Mouse (Mus musculus) brain, adult 2 months (tissue): Measurements from ENCODE around the gene Rph3al.

Experiments used
- DNase-seq: peaks from one replicate; pipeline ENCODE4 v3.0.0; 2011; ENCODE audit warnings: low read depth, low spot score

Rph3al gene

DNA sequence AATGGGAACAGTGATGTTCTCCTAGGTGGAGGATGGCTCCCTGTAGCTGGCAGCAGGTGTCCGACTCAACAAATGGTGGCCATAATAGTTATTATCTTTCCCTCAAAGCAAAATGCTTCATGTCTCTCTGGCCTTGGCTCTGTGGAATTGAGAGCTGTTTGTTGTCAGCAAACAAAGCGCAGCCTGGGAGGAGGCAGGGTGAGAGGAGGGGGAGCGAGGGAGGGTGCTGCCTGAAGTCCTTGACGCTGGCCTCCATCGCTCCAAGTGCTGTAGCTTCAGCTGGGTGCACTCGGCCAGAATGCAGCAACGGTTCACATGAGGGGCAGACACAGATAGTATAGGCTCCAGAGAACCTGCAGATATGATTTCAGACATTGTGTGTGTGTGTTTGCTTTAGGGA is 114.7 kb downstream of the Rph3al start:
- DNase-seq: no peak

- no peak for DNase-seq
Observed at GRCm38 (mm10) chr11:75813085-75813484, 125.1 kb downstream of the Rph3al start.

DNA sequence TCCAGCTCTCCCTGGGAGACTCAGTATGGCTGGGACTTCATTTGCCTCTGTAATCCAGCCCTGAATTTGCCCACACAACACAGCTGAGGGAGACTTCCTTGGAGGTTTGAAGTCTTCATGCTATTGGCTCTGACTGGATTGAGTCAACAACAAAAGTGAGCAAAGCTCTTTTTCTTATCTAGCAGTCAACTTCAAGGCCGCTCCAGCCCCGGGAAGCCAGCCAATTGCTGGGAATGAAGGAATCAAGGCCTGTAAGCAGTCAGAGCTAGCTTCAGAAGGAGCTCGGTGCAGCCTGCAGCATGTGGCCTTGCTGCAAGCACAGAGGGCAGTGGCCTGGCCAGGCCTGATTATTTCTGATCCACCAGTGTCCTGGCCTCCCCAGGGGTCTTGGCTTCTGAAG is 126.3 kb downstream of the Rph3al start:
- DNase-seq: peak; percentile 80

- no peak for DNase-seq
Observed at GRCm38 (mm10) chr11:75810526-75810925, 127.7 kb downstream of the Rph3al start.

GRCm38 (mm10) chr11:75807486-75807885 is 130.7 kb downstream of the Rph3al start:
- DNase-seq: no peak

- no peak for DNase-seq
Observed at GRCm38 (mm10) chr11:75801771-75802550, 136.3 kb downstream of the Rph3al start.

DNA sequence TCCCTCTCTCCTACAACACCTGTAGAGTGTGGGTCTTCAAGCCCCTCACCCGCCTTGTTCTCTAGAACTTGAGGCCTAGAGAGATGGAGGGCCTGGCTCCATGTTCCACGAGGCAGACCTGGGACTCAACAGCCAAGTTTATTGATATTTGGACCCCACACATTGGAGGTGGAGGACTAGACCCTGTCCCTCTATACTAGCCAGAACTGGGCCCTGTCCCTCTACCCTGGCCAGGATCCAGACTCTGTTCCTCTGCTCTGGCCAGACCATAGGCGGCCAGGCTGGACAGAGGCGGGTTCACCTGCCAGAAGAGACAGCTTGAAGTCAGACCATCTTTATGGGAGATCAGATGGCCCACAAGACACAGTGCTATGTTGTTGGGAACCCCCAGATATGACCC is 136.9 kb downstream of the Rph3al start:
- no peak for DNase-seq

GRCm38 (mm10) chr11:75796536-75797246 is 141.5 kb downstream of the Rph3al start:
- DNase-seq: no peak

GRCm38 (mm10) chr11:75796029-75796445 is 142.2 kb downstream of the Rph3al start, which contains the start of gene Doc2b:
Gene Doc2b (minus strand): TSS chr11:75796049.
- peak; percentile 81 for DNase-seq

DNA sequence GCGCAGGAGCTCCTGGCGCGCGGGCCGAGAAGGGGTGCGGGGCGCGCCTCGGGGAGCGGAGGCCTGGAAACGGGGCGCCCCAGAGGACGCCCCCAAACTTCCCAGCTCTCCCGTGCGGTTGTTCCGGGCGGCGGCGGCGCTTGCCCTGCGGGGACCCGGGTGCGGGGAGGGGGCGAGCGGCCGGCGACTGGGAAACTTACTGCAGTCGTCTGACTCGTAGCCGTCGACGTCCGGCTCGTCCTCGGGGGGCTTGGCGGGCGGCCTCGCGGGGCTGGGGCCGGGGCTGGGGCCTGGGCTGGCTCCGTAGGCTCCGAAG is 142.9 kb downstream of the Rph3al start:
- no peak for DNase-seq

DNA sequence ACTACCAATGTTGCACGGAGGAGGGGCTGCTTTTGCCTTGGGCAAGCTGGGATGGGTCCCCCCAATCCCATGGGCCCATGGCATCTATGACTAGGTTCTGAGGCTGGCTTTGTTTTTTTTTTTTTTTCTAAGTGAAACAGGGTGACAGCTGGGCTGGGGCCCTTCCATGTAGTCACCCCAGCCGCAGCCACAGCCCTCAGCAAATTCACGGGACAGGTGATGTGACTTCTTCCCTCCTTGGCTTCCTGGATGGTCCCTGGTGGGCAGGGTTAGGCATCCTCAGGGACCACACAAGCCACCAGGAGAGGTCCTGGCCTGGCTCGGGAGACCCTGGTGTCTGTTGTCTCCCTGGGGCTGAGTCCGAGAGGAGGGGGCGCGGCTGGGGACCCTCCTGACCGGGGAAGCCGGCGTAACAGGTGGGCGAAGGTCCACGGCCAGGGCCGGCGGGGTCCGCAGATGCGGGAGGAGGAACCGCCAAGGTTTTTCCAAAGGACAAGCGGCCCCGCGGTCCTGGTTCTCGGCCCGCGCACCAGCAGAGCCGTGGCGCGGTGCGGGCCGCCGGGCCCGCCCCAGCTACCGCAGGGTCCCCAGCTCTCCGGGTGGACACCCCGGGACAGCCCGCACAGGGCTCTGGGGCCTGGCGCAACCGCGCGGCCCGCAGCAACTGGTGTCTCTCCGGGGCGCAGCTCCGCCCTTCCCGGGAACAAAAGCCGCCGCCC is 143.5 kb downstream of the Rph3al start:
- no peak for DNase-seq

GRCm38 (mm10) chr11:75793351-75793750 is 144.9 kb downstream of the Rph3al start:
- DNase-seq: no peak

- DNase-seq: no peak
Observed at GRCm38 (mm10) chr11:75792535-75792934, 145.7 kb downstream of the Rph3al start.

DNA sequence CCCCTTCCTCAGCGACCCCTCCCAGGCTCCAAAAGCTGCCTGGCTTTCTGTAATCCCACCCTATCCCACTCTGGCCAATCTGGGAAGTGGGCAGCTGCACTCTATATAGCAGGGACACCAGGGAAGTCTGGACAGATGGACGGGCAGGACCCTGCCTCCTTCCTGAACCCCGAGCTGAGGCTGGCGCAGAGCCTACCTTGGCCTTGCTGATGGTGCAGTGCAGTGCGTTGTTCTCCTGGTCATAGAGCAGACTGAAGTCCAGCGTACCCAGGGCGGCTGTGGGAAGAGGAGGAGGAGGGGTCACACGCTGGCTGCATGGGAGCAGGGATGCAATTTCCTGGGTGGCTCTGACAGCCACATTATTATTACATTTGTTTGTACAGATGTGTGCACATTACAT is 152.3 kb downstream of the Rph3al start:
- no peak for DNase-seq

DNA sequence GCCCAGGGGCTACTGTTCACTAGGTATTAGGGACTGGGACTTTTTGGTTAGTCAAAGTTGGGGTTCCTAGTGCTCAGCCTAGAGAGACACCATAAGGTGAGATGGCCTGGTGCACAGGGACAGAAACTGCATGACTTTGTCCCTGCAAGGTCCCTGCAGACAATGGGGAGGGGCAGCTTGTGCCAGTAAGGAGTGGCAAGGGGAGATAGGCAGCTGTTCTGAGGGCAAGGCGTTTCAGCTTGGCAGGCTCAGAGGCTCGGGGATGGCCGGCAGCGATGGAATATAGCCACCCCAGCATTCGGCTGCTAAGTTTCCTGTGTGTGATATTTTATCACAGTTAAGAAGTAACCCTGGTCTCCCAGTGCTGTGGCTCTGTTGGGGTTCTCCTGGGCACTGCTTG is 154.4 kb downstream of the Rph3al start:
- no peak for DNase-seq

GRCm38 (mm10) chr11:75781919-75782318 is 156.3 kb downstream of the Rph3al start:
- DNase-seq: peak; percentile 86
